7 mouse cellular contexts compared by ENCODE assay signal in genomic region chr7:90060343-90061175, GRCm38 (mm10).
A peak's percentile ranks its signal among the peaks of the same experiment; 100 is the strongest.
DNase-seq lines count a peak whose midpoint lies in the region; ATAC-seq lines count a peak whose summit lies in the region.

No protein-coding gene starts in this region.

- peaks cover 11% of the 10 kb centered on the region for H3K36me3 ChIP-seq in erythroblast, embryonic 14.5 days (ENCODE audit: control insufficient read depth)
- H3K36me3 ChIP-seq in limb, embryonic 11.5 days (ENCODE audit: control insufficient read depth, insufficient read depth, low read length) = no peaks in the 10 kb centered on the region
- no peaks in the 10 kb centered on the region for H3K36me3 ChIP-seq in splenic B cell, adult 2 months (ENCODE audit: control insufficient read depth, insufficient read depth, low read length, poor library complexity, severe bottlenecking)

- peak overlapping the region; percentile 43 for H3K27ac ChIP-seq in limb, embryonic 11.5 days (replicated peaks; ENCODE audit: low read depth, low read length)

- no peak overlapping the region for H3K9ac ChIP-seq in limb, embryonic 11.5 days (ENCODE audit: low read length)

- no peak overlapping the region for H3K4me2 ChIP-seq in limb, embryonic 11.5 days (ENCODE audit: low read depth, severe bottlenecking)

- peak overlapping the region; percentile 63 for H3K4me3 ChIP-seq in erythroblast, embryonic 14.5 days (replicated peaks)
- H3K4me3 ChIP-seq in limb, embryonic 11.5 days (ENCODE audit: low read depth, low read length) = no peak overlapping the region

- no peaks in the 10 kb centered on the region for H3K27me3 ChIP-seq in erythroblast, embryonic 14.5 days (ENCODE audit: control insufficient read depth)
- H3K27me3 ChIP-seq in limb, embryonic 11.5 days (ENCODE audit: control insufficient read depth, insufficient read depth, low read length) = no peaks in the 10 kb centered on the region
- H3K27me3 ChIP-seq in splenic B cell, adult 2 months (ENCODE audit: control insufficient read depth, insufficient read depth, low read length, poor library complexity, severe bottlenecking) = no peaks in the 10 kb centered on the region

- ATAC-seq in limb, embryonic 11.5 days (ENCODE audit: insufficient number of reproducible peaks, low FRiP score, low TSS enrichment, low read depth) = peak; percentile 31; the same call in 1 of the 2 replicates

- peak; percentile 62 for DNase-seq in spleen, adult 12 weeks (ENCODE audit: low spot score)
- DNase-seq in spleen, adult 18-20 months = no peak
- no peak for DNase-seq in limb, embryonic 11.5 days (ENCODE audit: low spot score)
- peak; percentile 32 for DNase-seq in splenic B cell, adult 2 months (ENCODE audit: low read depth, low spot score)
- DNase-seq in frontal cortex, postnatal 36 days (ENCODE audit: low spot score in 2 of 2) = no peak
- DNase-seq in urinary bladder, postnatal 25 days (ENCODE audit: low spot score) = no peak

- no peaks in the 10 kb centered on the region for H3K9me3 ChIP-seq in erythroblast, embryonic 14.5 days (ENCODE audit: control insufficient read depth, low read length)
- H3K9me3 ChIP-seq in limb, embryonic 11.5 days (ENCODE audit: control insufficient read depth, low read length) = no peaks in the 10 kb centered on the region

- H3K4me1 ChIP-seq in erythroblast, embryonic 14.5 days (ENCODE audit: control insufficient read depth) = peaks cover 97% of the 10 kb centered on the region
- no peaks in the 10 kb centered on the region for H3K4me1 ChIP-seq in limb, embryonic 11.5 days (ENCODE audit: control insufficient read depth, insufficient read depth, low read length)

- 84% methylated on average over 16 of the region's 16 CpGs for WGBS in limb, embryonic 11.5 days

Comparison
In these comparisons a context has a peak if more than half of its experiments do, and no peak if none do; other contexts are left out.
1. DNase-seq: peak in spleen, adult 12 weeks (single experiment) and splenic B cell, adult 2 months (single experiment); none in spleen, adult 18-20 months (0 of 2), limb, embryonic 11.5 days (single experiment), frontal cortex, postnatal 36 days (0 of 2) and urinary bladder, postnatal 25 days (single experiment).